In genomic region chr11:31912958-31913357, GRCm38 (mm10) we compare ENCODE assay signal across 34 mouse cellular contexts. TPM values are rescaled to one million over a fixed set of nuclear protein-coding genes. Genes with fewer than 3 reads are reported as not detected.
"Had no signal": no experiment of that assay in that cellular context is flagged by ENCODE, and none has a peak within 500 bp of the region (broad histone marks: within the 10 kb centered on the region; RNA-seq: fewer than 3 reads in every experiment).

No protein-coding gene starts in this region.

- H3K9ac ChIP-seq: embryonic facial prominence, embryonic 12.5 days; embryonic facial prominence, embryonic 13.5 days; embryonic facial prominence, embryonic 15.5 days; forebrain, embryonic 12.5 days; forebrain, embryonic 13.5 days; forebrain, embryonic 15.5 days; forebrain, postnatal 0 days had no signal

- H3K9me3 ChIP-seq: embryonic facial prominence, embryonic 10.5 days; embryonic facial prominence, embryonic 12.5 days; embryonic facial prominence, embryonic 13.5 days; embryonic facial prominence, embryonic 15.5 days; forebrain, embryonic 10.5 days; forebrain, embryonic 12.5 days; forebrain, embryonic 13.5 days; forebrain, embryonic 15.5 days had no signal

- H3K4me2 ChIP-seq: embryonic facial prominence, embryonic 12.5 days; embryonic facial prominence, embryonic 13.5 days; embryonic facial prominence, embryonic 15.5 days; forebrain, embryonic 12.5 days; forebrain, embryonic 13.5 days; forebrain, embryonic 15.5 days had no signal

- ATAC-seq: forebrain, embryonic 13.5 days; forebrain, embryonic 14.5 days; forebrain, embryonic 15.5 days; forebrain, embryonic 16.5 days; forebrain, postnatal 0 days had no signal

- H3K27me3 ChIP-seq: embryonic facial prominence, embryonic 12.5 days; embryonic facial prominence, embryonic 13.5 days; embryonic facial prominence, embryonic 15.5 days; forebrain, embryonic 12.5 days; forebrain, embryonic 13.5 days; forebrain, embryonic 15.5 days had no signal

- H3K4me3 ChIP-seq: embryonic facial prominence, embryonic 10.5 days; embryonic facial prominence, embryonic 12.5 days; embryonic facial prominence, embryonic 13.5 days; embryonic facial prominence, embryonic 15.5 days; erythroblast, embryonic 14.5 days; forebrain, embryonic 10.5 days; forebrain, embryonic 12.5 days; forebrain, embryonic 13.5 days; forebrain, embryonic 15.5 days; gastrocnemius, adult 2 months; heart, adult 2 months had no signal

- H3K4me1 ChIP-seq: embryonic facial prominence, embryonic 10.5 days; embryonic facial prominence, embryonic 12.5 days; embryonic facial prominence, embryonic 13.5 days; embryonic facial prominence, embryonic 15.5 days; forebrain, embryonic 13.5 days; forebrain, embryonic 15.5 days had no signal

- H3K36me3 ChIP-seq: embryonic facial prominence, embryonic 10.5 days; embryonic facial prominence, embryonic 12.5 days; embryonic facial prominence, embryonic 13.5 days; embryonic facial prominence, embryonic 15.5 days; forebrain, embryonic 10.5 days; forebrain, embryonic 12.5 days; forebrain, embryonic 15.5 days had no signal

- H3K27ac ChIP-seq: embryonic facial prominence, embryonic 10.5 days; embryonic facial prominence, embryonic 12.5 days; embryonic facial prominence, embryonic 13.5 days; embryonic facial prominence, embryonic 15.5 days; forebrain, embryonic 10.5 days; forebrain, embryonic 12.5 days; forebrain, embryonic 13.5 days; forebrain, embryonic 15.5 days; gastrocnemius, adult 2 months; heart, adult 2 months had no signal

- DNase-seq: cerebellum, adult 8-10 months; cerebellum, adult 9-10 months; cerebellum, adult 9-11 months; cerebellum, postnatal 10 days; cerebellum, postnatal 14 days; cerebellum, postnatal 36 days; embryo, embryonic 11 days; forebrain, postnatal 0 days; gastrocnemius, adult 2 months; gastrocnemius, postnatal 10 days; gastrocnemius, postnatal 14 days; gastrocnemius, postnatal 25 days; gastrocnemius, postnatal 36 days; heart, adult 18-20 months; heart, adult 2 months had no signal

RNA-seq across cellular contexts. Expression of gene 4930524B15Rik, which starts 52.4 kb away (rescaled TPM):
- total RNA-seq: common myeloid progenitor, adult 5-6 weeks; gastrocnemius, adult 18-20 months; gastrocnemius, adult 2 months; gastrocnemius, adult 8-10 months; gastrocnemius, postnatal 10 days; gastrocnemius, postnatal 14 days; gastrocnemius, postnatal 25 days; gastrocnemius, postnatal 36 days; gastrocnemius, postnatal 4 days; granulocyte monocyte progenitor cell, adult 5-6 weeks; heart, adult 18-20 months; heart, adult 2 months; heart, adult 8-10 months had no signal
- polyA plus RNA-seq: embryonic facial prominence, embryonic 11.5 days; embryonic facial prominence, embryonic 14.5 days; embryonic facial prominence, embryonic 15.5 days; erythroblast, embryonic 14.5 days; heart, adult 2 months had no signal
